ENCODE assay signal across 12 mouse cellular contexts in the genomic region with DNA sequence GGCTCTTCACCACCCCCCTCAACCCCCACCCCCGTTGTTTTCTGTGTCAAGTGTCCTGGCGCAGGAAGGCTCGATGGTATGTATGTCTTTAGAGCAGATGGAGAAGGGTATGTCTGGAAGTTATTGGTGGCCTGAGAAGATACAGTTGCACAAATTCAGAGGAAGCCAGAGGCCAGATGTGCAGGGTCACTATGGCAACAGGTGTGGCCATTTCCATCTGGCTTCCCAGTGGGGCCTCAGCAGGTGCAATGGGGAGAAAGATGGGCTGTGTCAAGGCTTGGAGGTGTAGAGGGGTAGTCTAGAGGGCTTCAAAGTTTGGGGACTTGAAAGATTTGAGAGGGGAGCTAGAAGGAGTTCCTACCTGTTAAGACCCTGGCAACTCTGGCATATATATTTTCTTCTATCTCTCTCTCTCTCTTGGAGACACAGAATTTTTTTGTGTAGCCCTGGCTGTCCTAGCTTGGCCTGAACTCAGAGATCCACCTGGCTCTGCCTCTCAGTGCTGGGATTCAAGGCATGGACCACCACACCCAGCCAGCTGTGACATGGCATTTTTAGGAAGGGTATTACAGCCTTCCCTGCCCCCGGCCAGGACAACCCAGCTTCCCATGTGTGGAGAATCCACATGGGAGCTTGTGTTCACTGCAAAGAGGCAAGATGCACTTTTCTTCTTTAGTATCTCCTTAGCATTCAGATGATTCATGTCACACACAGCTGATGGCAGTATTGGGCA.
DNase-seq lines count a peak whose midpoint lies in the region; ATAC-seq and TF ChIP-seq lines count a peak whose summit lies in the region.
"Had no signal": no experiment of that assay in that cellular context is flagged by ENCODE, and none has a peak within 500 bp of the region (broad histone marks: within the 10 kb centered on the region; RNA-seq: fewer than 3 reads in every experiment).

No protein-coding gene starts in this region.

- peak; percentile 16; the same call in 1 of the 2 replicates for ATAC-seq in kidney, embryonic 14.5 days (ENCODE audit: low FRiP score, low TSS enrichment)
- no peak for ATAC-seq in embryonic facial prominence, embryonic 13.5 days (ENCODE audit: insufficient number of reproducible peaks, insufficient read depth, low FRiP score, low TSS enrichment, low read depth)
- ATAC-seq: activated CD4-positive, CD25-positive, alpha-beta regulatory T cell, adult 4 months had no signal

- peak overlapping the region; percentile 63 for H3K4me3 ChIP-seq in gastrocnemius, adult 2 months
- no peak overlapping the region for H3K4me3 ChIP-seq in kidney, embryonic 14.5 days (ENCODE audit: low read length)
- H3K4me3 ChIP-seq in embryonic facial prominence, embryonic 13.5 days, result no peak overlapping the region

- no peaks in the 10 kb centered on the region for H3K9me3 ChIP-seq in kidney, embryonic 14.5 days (ENCODE audit: control insufficient read depth, low read length)
- no peaks in the 10 kb centered on the region for H3K9me3 ChIP-seq in embryonic facial prominence, embryonic 13.5 days

- H3K36me3 ChIP-seq in kidney, embryonic 14.5 days (ENCODE audit: control insufficient read depth, insufficient read depth, low read length), result no peaks in the 10 kb centered on the region
- H3K36me3 ChIP-seq in embryonic facial prominence, embryonic 13.5 days, result no peaks in the 10 kb centered on the region
- H3K36me3 ChIP-seq: G1E had no signal

- peaks cover 16% of the 10 kb centered on the region for H3K4me1 ChIP-seq in kidney, embryonic 14.5 days (ENCODE audit: control insufficient read depth, insufficient read depth, low read length)
- peaks cover 30% of the 10 kb centered on the region for H3K4me1 ChIP-seq in embryonic facial prominence, embryonic 13.5 days

- no peak for TF ChIP-seq CTCF in gastrocnemius, adult 2 months (IDR thresholded peaks at IDR 0.05)

- no peak overlapping the region for H3K9ac ChIP-seq in kidney, embryonic 14.5 days (ENCODE audit: low read depth, low read length)
- no peak overlapping the region for H3K9ac ChIP-seq in embryonic facial prominence, embryonic 13.5 days
- H3K9ac ChIP-seq: lung, embryonic 14.5 days had no signal

- H3K4me2 ChIP-seq in kidney, embryonic 14.5 days (replicated peaks; ENCODE audit: low read depth, low read length), result no peak overlapping the region
- no peak overlapping the region for H3K4me2 ChIP-seq in embryonic facial prominence, embryonic 13.5 days

- H3K27me3 ChIP-seq in kidney, embryonic 14.5 days (ENCODE audit: control insufficient read depth, insufficient read depth, low read length), result no peaks in the 10 kb centered on the region
- H3K27me3 ChIP-seq in embryonic facial prominence, embryonic 13.5 days, result peaks cover 20% of the 10 kb centered on the region

- peak overlapping the region; percentile 90 for H3K27ac ChIP-seq in gastrocnemius, adult 2 months
- H3K27ac ChIP-seq in kidney, embryonic 14.5 days (ENCODE audit: low read depth, low read length), result no peak overlapping the region
- peak overlapping the region; percentile 78; the same call in 1 of the 2 replicates for H3K27ac ChIP-seq in embryonic facial prominence, embryonic 13.5 days

- intact Hi-C loops in gastrocnemius, adult 2 months (cut with DNase I), result loop anchor here (5.0 kb wide), 3 partner anchors 33 to 83 kb away; no protein-coding TSS in a partner anchor

- DNase-seq in gastrocnemius, adult 2 months, result no peak
- no peak for DNase-seq in gastrocnemius, postnatal 4 days (ENCODE audit: low spot score in 2 of 2)
- no peak for DNase-seq in kidney, postnatal 25 days
- peak; percentile 31 for DNase-seq in neural tube, embryonic 10.5 days (ENCODE audit: extremely low spot score, low spot score)
- no peak for DNase-seq in Muller cell, postnatal 12 days (ENCODE audit: inconsistent ontology term)
- DNase-seq in layer of hippocampus, adult 9-10 months (ENCODE audit: low spot score), result no peak
- DNase-seq: cerebellum, adult 11 months had no signal

- WGBS in kidney, embryonic 14.5 days, result 33% methylated on average over 4 of the region's 4 CpGs
- 45% methylated on average over 4 of the region's 4 CpGs for WGBS in embryonic facial prominence, embryonic 13.5 days
